Mouse (Mus musculus): Measurements from ENCODE around the gene Cnot3. TPM values are rescaled to one million over a fixed set of nuclear protein-coding genes. Genes with fewer than 3 reads are reported as not detected.
A peak's percentile ranks its signal among the peaks of the same experiment; 100 is the strongest.

Cnot3 gene
- polyA plus RNA-seq, 1 experiment from 2014 or later, result 30.0 TPM

Small RNAs within 50 kb of the gene (microRNA-seq; reads per million reads assigned to microRNA genes)
- gene Mir3572, result 2.1 reads per million, percentile 2 among the genes with 10 or more reads in this experiment

Other genes starting within 250 kb of the Cnot3 start
- 0.62 TPM in 1 of 2 replicates, not detected in the other for gene Cacng6, start 221.1 kb upstream of the Cnot3 start, polyA plus RNA-seq (2015; fragmentation: Nextera tagmentation; extraction: Ambion mirVana)
- not detected in 2 replicates for gene Tarm1, start 142.6 kb upstream of the Cnot3 start, polyA plus RNA-seq (2015; fragmentation: Nextera tagmentation; extraction: Ambion mirVana)
- 0.64 and 0.73 TPM in 2 replicates for gene Oscar, start 29.1 kb upstream of the Cnot3 start, polyA plus RNA-seq (2015; fragmentation: Nextera tagmentation; extraction: Ambion mirVana)
- gene Ndufa3, start 27.9 kb upstream of the Cnot3 start, polyA plus RNA-seq (2015; fragmentation: Nextera tagmentation; extraction: Ambion mirVana), result 461 and 526 TPM in 2 replicates
- gene Tfpt, start 15.3 kb upstream of the Cnot3 start, polyA plus RNA-seq (2015; fragmentation: Nextera tagmentation; extraction: Ambion mirVana), result 36.3 and 39.6 TPM in 2 replicates
- 84.2 and 88.8 TPM in 2 replicates for gene Prpf31, start 15.3 kb upstream of the Cnot3 start, polyA plus RNA-seq (2015; fragmentation: Nextera tagmentation; extraction: Ambion mirVana)
- 13.2 and 13.4 TPM in 2 replicates for gene Leng1, start 20.6 kb downstream of the Cnot3 start, polyA plus RNA-seq (2015; fragmentation: Nextera tagmentation; extraction: Ambion mirVana)
- 3.8 and 4.6 TPM in 2 replicates for gene Tmc4, start 32.3 kb downstream of the Cnot3 start, polyA plus RNA-seq (2015; fragmentation: Nextera tagmentation; extraction: Ambion mirVana)
- 282 and 308 TPM in 2 replicates for gene Tsen34, start 47.6 kb downstream of the Cnot3 start, polyA plus RNA-seq (2015; fragmentation: Nextera tagmentation; extraction: Ambion mirVana)
- 124 and 127 TPM in 2 replicates for gene Mboat7, start 48.3 kb downstream of the Cnot3 start, polyA plus RNA-seq (2015; fragmentation: Nextera tagmentation; extraction: Ambion mirVana)
- gene Rps9, start 58.7 kb downstream of the Cnot3 start, polyA plus RNA-seq (2015; fragmentation: Nextera tagmentation; extraction: Ambion mirVana), result 675 and 689 TPM in 2 replicates
- gene Pirb, start 75.1 kb downstream of the Cnot3 start, polyA plus RNA-seq (2015; fragmentation: Nextera tagmentation; extraction: Ambion mirVana), result 0.21 and 0.50 TPM in 2 replicates
- gene Gm15448, start 180.4 kb downstream of the Cnot3 start, polyA plus RNA-seq (2015; fragmentation: Nextera tagmentation; extraction: Ambion mirVana), result 0.09 TPM in 1 of 2 replicates, not detected in the other
- gene Pira2, start 199.8 kb downstream of the Cnot3 start, polyA plus RNA-seq (2015; fragmentation: Nextera tagmentation; extraction: Ambion mirVana), result not detected in 2 replicates

All from hindbrain, embryonic 16.5 days (tissue).